Mouse (Mus musculus) forebrain, embryonic 16.5 days (tissue): ENCODE results near the gene Eng. TPM values are rescaled to one million over a fixed set of nuclear protein-coding genes. Genes with fewer than 3 reads are reported as not detected.
A peak's percentile ranks its signal among the peaks of the same experiment; 100 is the strongest.

Experiments used
- ATAC-seq: fragments of 200-750 bp; cut with Nextera tagmentation; 2 replicates; pipeline ENCODE4 v1.8.0; 2017; ENCODE audit warnings: mild to moderate bottlenecking, moderate library complexity
- H3K27ac ChIP-seq: fragments of 300-500 bp; sonication (generic); 2 replicates; pipeline ENCODE4 v1.5.1; 2014; ENCODE audit warnings: low read length, control low read depth
- H3K27me3 ChIP-seq: fragments of 300-500 bp; sonication (generic); replicated peaks from 2 replicates; pipeline ENCODE4 v1.6.1; 2014; ENCODE audit warnings: low read length; ENCODE audit not compliant: control insufficient read depth, insufficient read depth
- H3K36me3 ChIP-seq: fragments of 300-500 bp; sonication (generic); 2 replicates; pipeline ENCODE4 v1.6.1; 2014; ENCODE audit not compliant: control insufficient read depth, insufficient read depth
- H3K4me1 ChIP-seq: fragments of 300-500 bp; sonication (generic); replicated peaks from 2 replicates; pipeline ENCODE4 v1.6.1; 2014; ENCODE audit warnings: low read length; ENCODE audit not compliant: control insufficient read depth, insufficient read depth
- H3K4me2 ChIP-seq: fragments of 300-500 bp; sonication (generic); 2 replicates; pipeline ENCODE4 v1.6.1; 2014; ENCODE audit warnings: mild to moderate bottlenecking, low read length, control low read depth
- H3K4me3 ChIP-seq: fragments of 300-500 bp; sonication (generic); replicated peaks from 2 replicates; pipeline ENCODE4 v1.5.1; 2014; ENCODE audit warnings: mild to moderate bottlenecking, low read length, control low read depth
- H3K9ac ChIP-seq: fragments of 300-500 bp; sonication (generic); replicated peaks from 2 replicates; pipeline ENCODE4 v1.6.1; 2014; ENCODE audit warnings: low read depth, low read length, control low read depth
- H3K9me3 ChIP-seq: fragments of 300-500 bp; sonication (generic); 2 replicates; pipeline ENCODE4 v1.6.1; 2016; ENCODE audit warnings: low read length; ENCODE audit not compliant: control insufficient read depth
- WGBS: fragments of 180-500 bp; shearing (Covaris S2); extraction: QIAGEN DNeasy Blood & Tissue Kit; methylation state at CpG from one replicate; pipeline ENCODE4 v1.1.7; 2014; 5-methylcytosine and 5-hydroxymethylcytosine counted together
- polyA plus RNA-seq: library from polyadenylated mRNA; unstranded; fragments of >200 nt; fragmentation: Nextera tagmentation; extraction: Ambion mirVana; gene quantifications from 2 replicates; pipeline ENCODE4 v1.2.1, GENCODE M21; 2015

The Eng gene
- polyA plus RNA-seq, result 27.3 and 31.9 TPM in 2 replicates

- peak within 1 kb of the TSS; percentile 17 for H3K4me3 ChIP-seq
These were observed at the start of gene Eng for GRCm38 (mm10) chr2:32646379-32647056. Gene Eng (plus strand): TSS chr2:32646595.

GRCm38 (mm10) chr2:32596725-32597124, 49.7 kb upstream of the Eng start:
- Histone ChIP-seq H3K4me3 (no peak overlapping the region), H3K36me3 (no peaks in the 10 kb centered on the region), H3K27me3 (no peaks in the 10 kb centered on the region), H3K27ac (no peak overlapping the region), H3K9me3 (no peaks in the 10 kb centered on the region), H3K4me2 (no peak overlapping the region), H3K4me1 (peaks cover 4% of the 10 kb centered on the region; the same call in 1 of the 2 replicates), H3K9ac (no peak overlapping the region)
- 65% methylated on average over 13 of the region's 13 CpGs for WGBS
- 0 out of 2 replicates have a peak, but pooled peaks have one; percentile 26 for ATAC-seq

More at GRCm38 (mm10) chr2:32646379-32647056, at the start of gene Eng:
- Histone ChIP-seq H3K4me1 (no peaks in the 10 kb centered on the region), H3K27ac (no peak within 1 kb of the TSS), H3K9me3 (no peaks in the 10 kb centered on the region), H3K9ac (no peak within 1 kb of the TSS), H3K27me3 (no peaks in the 10 kb centered on the region), H3K36me3 (no peaks in the 10 kb centered on the region), H3K4me2 (no peak within 1 kb of the TSS)
- 64% methylated on average over 31 of the region's 31 CpGs for WGBS
- no peak for ATAC-seq

- no peak overlapping the region for H3K4me2 ChIP-seq
- no peaks in the 10 kb centered on the region for H3K27me3 ChIP-seq
- WGBS, result 93% methylated on average over 5 of the region's 5 CpGs
- no peaks in the 10 kb centered on the region for H3K9me3 ChIP-seq
- H3K9ac ChIP-seq, result no peak overlapping the region
- no peaks in the 10 kb centered on the region for H3K36me3 ChIP-seq
- H3K4me1 ChIP-seq, result peaks cover 5% of the 10 kb centered on the region
- no peak overlapping the region for H3K4me3 ChIP-seq
- H3K27ac ChIP-seq, result no peak overlapping the region
- no peak for ATAC-seq
These were observed 49.1 kb upstream of the Eng start for GRCm38 (mm10) chr2:32597248-32597647.

GRCm38 (mm10) chr2:32597699-32598098, 48.7 kb upstream of the Eng start:
- Histone ChIP-seq H3K9me3 (no peaks in the 10 kb centered on the region), H3K27me3 (no peaks in the 10 kb centered on the region), H3K4me3 (no peak overlapping the region), H3K36me3 (no peaks in the 10 kb centered on the region), H3K27ac (no peak overlapping the region), H3K9ac (no peak overlapping the region), H3K4me1 (peaks cover 10% of the 10 kb centered on the region), H3K4me2 (no peak overlapping the region)
- no peak for ATAC-seq
- 90% methylated on average over 5 of the region's 5 CpGs for WGBS

- no peak overlapping the region for H3K4me3 ChIP-seq
- no peak overlapping the region for H3K4me2 ChIP-seq
- no peaks in the 10 kb centered on the region for H3K36me3 ChIP-seq
- no peak overlapping the region for H3K9ac ChIP-seq
- H3K9me3 ChIP-seq, result no peaks in the 10 kb centered on the region
- ATAC-seq, result no peak
- H3K4me1 ChIP-seq, result peaks cover 10% of the 10 kb centered on the region
- no peak overlapping the region for H3K27ac ChIP-seq
- H3K27me3 ChIP-seq, result no peaks in the 10 kb centered on the region
- 84% methylated on average over 8 of the region's 8 CpGs for WGBS
These were observed 47.9 kb upstream of the Eng start for GRCm38 (mm10) chr2:32598506-32598905.

GRCm38 (mm10) chr2:32599409-32599808, 47.0 kb upstream of the Eng start, which contains the start of gene St6galnac6:
Gene St6galnac6 (plus strand): TSS chr2:32599709.
- H3K4me1 ChIP-seq, result peaks cover 10% of the 10 kb centered on the region
- H3K27ac ChIP-seq, result no peak within 1 kb of the TSS
- H3K9me3 ChIP-seq, result no peaks in the 10 kb centered on the region
- no peaks in the 10 kb centered on the region for H3K36me3 ChIP-seq
- ATAC-seq, result no peak
- no peak within 1 kb of the TSS for H3K4me2 ChIP-seq
- WGBS, result 88% methylated on average over 3 of the region's 3 CpGs
- no peak within 1 kb of the TSS for H3K4me3 ChIP-seq
- no peak within 1 kb of the TSS for H3K9ac ChIP-seq
- H3K27me3 ChIP-seq, result no peaks in the 10 kb centered on the region

- H3K27me3 ChIP-seq, result no peaks in the 10 kb centered on the region
- H3K4me3 ChIP-seq, result no peak overlapping the region
- H3K4me2 ChIP-seq, result no peak overlapping the region
- WGBS, result 35% methylated on average over 8 of the region's 8 CpGs
- no peak overlapping the region for H3K9ac ChIP-seq
- no peaks in the 10 kb centered on the region for H3K9me3 ChIP-seq
- no peaks in the 10 kb centered on the region for H3K36me3 ChIP-seq
- peaks cover 10% of the 10 kb centered on the region for H3K4me1 ChIP-seq
- ATAC-seq, result no peak
- no peak overlapping the region for H3K27ac ChIP-seq
These were observed 44.9 kb upstream of the Eng start for GRCm38 (mm10) chr2:32601417-32602065.

GRCm38 (mm10) chr2:32602600-32603054, 43.8 kb upstream of the Eng start:
- H3K9me3 ChIP-seq, result no peaks in the 10 kb centered on the region
- H3K4me3 ChIP-seq, result peak overlapping the region; percentile 31
- no peak overlapping the region for H3K27ac ChIP-seq
- 0 out of 2 replicates have a peak, but pooled peaks cover 2% of the 10 kb centered on the region for H3K27me3 ChIP-seq
- peaks cover 9% of the 10 kb centered on the region for H3K4me1 ChIP-seq
- no peaks in the 10 kb centered on the region for H3K36me3 ChIP-seq
- no peak for ATAC-seq
- WGBS, result 0% methylated on average over 11 of the region's 11 CpGs
- no peak overlapping the region for H3K9ac ChIP-seq
- H3K4me2 ChIP-seq, result peak overlapping the region; percentile 47

GRCm38 (mm10) chr2:32604631-32605030, 41.8 kb upstream of the Eng start:
- H3K9ac ChIP-seq, result no peak overlapping the region
- H3K36me3 ChIP-seq, result no peaks in the 10 kb centered on the region
- no peak for ATAC-seq
- H3K4me3 ChIP-seq, result no peak overlapping the region
- H3K4me2 ChIP-seq, result no peak overlapping the region
- H3K27me3 ChIP-seq, result 0 out of 2 replicates have a peak, but pooled peaks cover 2% of the 10 kb centered on the region
- no peak overlapping the region for H3K27ac ChIP-seq
- no peaks in the 10 kb centered on the region for H3K9me3 ChIP-seq
- H3K4me1 ChIP-seq, result peaks cover 18% of the 10 kb centered on the region
- WGBS, result 58% methylated on average over 10 of the region's 10 CpGs
